Mouse (Mus musculus) hematopoietic stem cell, adult 5-6 weeks (primary cell): ENCODE measurements around the gene Olfr1342. TPM values are rescaled to one million over a fixed set of nuclear protein-coding genes. Genes with fewer than 3 reads are reported as not detected.

Source experiments
- total RNA-seq: library from RNA; stranded (forward); fragments of 172-1452, 232-1000 nt; gene quantifications from 2 replicates; pipeline ENCODE4 v1.2.3, GENCODE M21; 2017

The Olfr1342 gene
- total RNA-seq, 1 experiment from 2014 or later: not detected

Other genes with a start within 250 kb of the Olfr1342 start
- gene Mpl, start 235.2 kb downstream of the Olfr1342 start, total RNA-seq: 31.3 and 33.8 TPM in 2 replicates
- gene Tie1, start 202.7 kb downstream of the Olfr1342 start, total RNA-seq: 23.3 and 24.5 TPM in 2 replicates
- gene 2610528J11Rik, start 165.8 kb downstream of the Olfr1342 start, total RNA-seq: not detected in 2 replicates
- gene Tmem125, start 148.7 kb downstream of the Olfr1342 start, total RNA-seq: not detected in 2 replicates
- 0.19 and 2.0 TPM in 2 replicates for gene Cfap57, start 72.0 kb downstream of the Olfr1342 start, total RNA-seq
- 106 and 124 TPM in 2 replicates for gene Ebna1bp2, start 72.0 kb downstream of the Olfr1342 start, total RNA-seq
- gene Olfr62, start 33.8 kb downstream of the Olfr1342 start, total RNA-seq: not detected in 2 replicates
- not detected in 2 replicates for gene Olfr1341, start 10.8 kb upstream of the Olfr1342 start, total RNA-seq
- not detected in 2 replicates for gene Olfr1340, start 27.4 kb upstream of the Olfr1342 start, total RNA-seq
- gene Olfr1339, start 39.4 kb upstream of the Olfr1342 start, total RNA-seq: not detected in 2 replicates
- gene Olfr1338, start 66.0 kb upstream of the Olfr1342 start, total RNA-seq: not detected in 2 replicates
- not detected in 2 replicates for gene Olfr1337, start 89.8 kb upstream of the Olfr1342 start, total RNA-seq
- gene Olfr1335, start 117.2 kb upstream of the Olfr1342 start, total RNA-seq: not detected in 2 replicates
- not detected in 2 replicates for gene Olfr1333, start 143.5 kb upstream of the Olfr1342 start, total RNA-seq
- not detected in 2 replicates for gene Olfr1331, start 171.9 kb upstream of the Olfr1342 start, total RNA-seq
- gene Olfr1330, start 195.8 kb upstream of the Olfr1342 start, total RNA-seq: not detected in 2 replicates
- gene Olfr1329, start 224.7 kb upstream of the Olfr1342 start, total RNA-seq: not detected in 2 replicates
- gene Olfr1328, start 245.9 kb upstream of the Olfr1342 start, total RNA-seq: not detected in 2 replicates